Mouse (Mus musculus) spleen, postnatal 14 days (tissue): ENCODE data around the gene Cklf.
A peak's percentile ranks its signal among the peaks of the same experiment; 100 is the strongest.
"Not testable (repeated sequence)": the region's sequence is repeated elsewhere in the genome, so short reads cannot be mapped to it uniquely, and the experiment has no call there.

Source experiments
- DNase-seq, 2 experiments: peaks; one replicate each; pipeline ENCODE4 v3.0.0; 2021 to 2022; ENCODE audit warnings: low spot score in 2 of 2

Cklf gene

GRCm38 (mm10) chr8:104250439-104251367 lies at the start of gene Cklf:
Gene Cklf (plus strand): TSS chr8:104250861.
- DNase-seq: peak; percentile 78 to 81

- DNase-seq: no peak
Measured at GRCm38 (mm10) chr8:104201622-104202021, 49.0 kb upstream of the Cklf start.

GRCm38 (mm10) chr8:104202320-104202719 lies 48.3 kb upstream of the Cklf start:
- no peak for DNase-seq

- DNase-seq: no peak
Measured at GRCm38 (mm10) chr8:104205292-104205691, 45.4 kb upstream of the Cklf start.

- DNase-seq: no peak
Measured at GRCm38 (mm10) chr8:104217601-104218000, 33.1 kb upstream of the Cklf start.

- DNase-seq: peak; percentile 35 to 63
Measured at GRCm38 (mm10) chr8:104219079-104219478, 31.6 kb upstream of the Cklf start.

GRCm38 (mm10) chr8:104219806-104220205 lies 30.9 kb upstream of the Cklf start:
- peak; percentile 47 to 57 for DNase-seq

GRCm38 (mm10) chr8:104227048-104227447 lies 23.6 kb upstream of the Cklf start:
- no peak for DNase-seq

GRCm38 (mm10) chr8:104230377-104230776 lies 20.3 kb upstream of the Cklf start:
- no peak for DNase-seq

GRCm38 (mm10) chr8:104232039-104232438 lies 18.6 kb upstream of the Cklf start:
- no peak for DNase-seq

- no peak for DNase-seq
Measured at GRCm38 (mm10) chr8:104232919-104233318, 17.7 kb upstream of the Cklf start.

- DNase-seq: no peak
Measured at GRCm38 (mm10) chr8:104234573-104234972, 16.1 kb upstream of the Cklf start.

GRCm38 (mm10) chr8:104239418-104239861 lies 11.2 kb upstream of the Cklf start:
- DNase-seq: no peak

- DNase-seq: no peak
Measured at GRCm38 (mm10) chr8:104242038-104242644, 8.5 kb upstream of the Cklf start.

GRCm38 (mm10) chr8:104246621-104247020 lies 4.0 kb upstream of the Cklf start:
- no peak for DNase-seq

GRCm38 (mm10) chr8:104247054-104247907 lies 3.4 kb upstream of the Cklf start:
- DNase-seq: peak; percentile 53 to 70

GRCm38 (mm10) chr8:104247908-104248275 lies 2.8 kb upstream of the Cklf start:
- DNase-seq: no peak

- DNase-seq: peak; percentile 65 to 71
Measured at GRCm38 (mm10) chr8:104248276-104248675, 2.4 kb upstream of the Cklf start, which contains the start of gene Tk2. Gene Tk2 (minus strand): TSS chr8:104248558.

GRCm38 (mm10) chr8:104249442-104249996 lies 1.1 kb upstream of the Cklf start:
- no peak for DNase-seq

GRCm38 (mm10) chr8:104251461-104251860 lies 800 bp downstream of the Cklf start:
- DNase-seq: no peak

GRCm38 (mm10) chr8:104253016-104253415 lies 2.4 kb downstream of the Cklf start:
- DNase-seq: peak; percentile 37 to 57

- not testable (repeated sequence) for DNase-seq
Measured at GRCm38 (mm10) chr8:104261802-104262201, 11.1 kb downstream of the Cklf start.
